Mouse (Mus musculus) liver, embryonic 15.5 days (tissue): ENCODE measurements around the gene Lrp6. TPM values are rescaled to one million over a fixed set of nuclear protein-coding genes. Genes with fewer than 3 reads are reported as not detected.
A peak's percentile ranks its signal among the peaks of the same experiment; 100 is the strongest.

Experiments used
- ATAC-seq: fragments of 200-750 bp; cut with Nextera tagmentation; 2 replicates; pipeline ENCODE4 v1.8.0; 2017; ENCODE audit warnings: moderate number of reproducible peaks, mild to moderate bottlenecking, moderate library complexity; ENCODE audit not compliant: insufficient read depth
- H3K27ac ChIP-seq: fragments of 300-500 bp; sonication (generic); replicated peaks from 2 replicates; pipeline ENCODE4 v1.5.1; 2015; ENCODE audit warnings: mild to moderate bottlenecking, inconsistent platforms
- H3K27me3 ChIP-seq: fragments of 300-500 bp; sonication (generic); 2 replicates; pipeline ENCODE4 v1.6.1; 2015; ENCODE audit warnings: mild to moderate bottlenecking, inconsistent platforms
- H3K36me3 ChIP-seq: fragments of 300-500 bp; sonication (generic); replicated peaks from 2 replicates; pipeline ENCODE4 v1.6.1; 2015; ENCODE audit warnings: moderate library complexity, mild to moderate bottlenecking, inconsistent platforms
- H3K4me1 ChIP-seq: fragments of 300-500 bp; sonication (generic); replicated peaks from 2 replicates; pipeline ENCODE4 v1.6.1; 2015; ENCODE audit warnings: inconsistent platforms
- H3K4me2 ChIP-seq: fragments of 300-500 bp; sonication (generic); 2 replicates; pipeline ENCODE4 v1.6.1; 2015; ENCODE audit warnings: moderate library complexity, mild to moderate bottlenecking, inconsistent platforms
- H3K4me3 ChIP-seq: fragments of 300-500 bp; sonication (generic); replicated peaks from 2 replicates; pipeline ENCODE4 v1.5.1; 2015; ENCODE audit warnings: mild to moderate bottlenecking, inconsistent platforms
- H3K9ac ChIP-seq: fragments of 300-500 bp; sonication (generic); 2 replicates; pipeline ENCODE4 v1.6.1; 2015; ENCODE audit warnings: moderate library complexity, mild to moderate bottlenecking, inconsistent platforms
- H3K9me3 ChIP-seq: fragments of 300-500 bp; sonication (generic); replicated peaks from 2 replicates; pipeline ENCODE4 v1.6.1; 2016; ENCODE audit warnings: inconsistent platforms
- WGBS: fragments of 180-500 bp; shearing (Covaris S2); methylation state at CpG from one replicate; pipeline ENCODE4 v1.1.7; 2015; ENCODE audit warnings: mixed read lengths; ENCODE audit not compliant: insufficient replicate concordance; 5-methylcytosine and 5-hydroxymethylcytosine counted together
- polyA plus RNA-seq: library from polyadenylated mRNA; unstranded; fragments of >200 nt; fragmentation: Nextera tagmentation; extraction: Ambion mirVana; gene quantifications from 2 replicates; pipeline ENCODE4 v1.2.1, GENCODE M21; 2015

The Lrp6 gene
- polyA plus RNA-seq, 1 experiment from 2014 or later: 7.2 TPM

DNA sequence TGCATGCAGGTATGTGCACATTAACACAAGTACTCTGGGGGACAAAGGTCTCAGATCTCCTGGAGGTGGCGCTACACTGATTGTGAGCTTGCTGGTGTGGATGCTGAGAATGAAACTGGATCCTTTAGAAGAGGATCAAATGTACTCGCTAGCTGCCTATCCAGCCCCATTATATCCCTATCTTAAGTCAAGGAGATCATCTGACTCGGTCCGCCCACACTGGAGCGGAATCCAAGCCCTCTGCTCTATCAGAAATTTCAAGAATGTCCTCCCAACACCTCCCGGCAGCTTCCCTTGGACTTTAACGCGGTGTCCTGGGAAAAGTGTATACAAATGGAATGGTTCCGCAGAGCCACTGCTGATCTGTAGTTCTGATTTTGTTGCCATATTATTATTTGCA is 77.1 kb downstream of the Lrp6 start:
- Histone ChIP-seq H3K27me3 (no peaks in the 10 kb centered on the region), H3K9me3 (no peaks in the 10 kb centered on the region), H3K4me3 (no peak overlapping the region), H3K27ac (no peak overlapping the region), H3K4me1 (no peaks in the 10 kb centered on the region), H3K4me2 (no peak overlapping the region), H3K36me3 (peaks cover 9% of the 10 kb centered on the region), H3K9ac (no peak overlapping the region)
- WGBS: 78% methylated on average over 9 of the region's 9 CpGs
- ATAC-seq: no peak

DNA sequence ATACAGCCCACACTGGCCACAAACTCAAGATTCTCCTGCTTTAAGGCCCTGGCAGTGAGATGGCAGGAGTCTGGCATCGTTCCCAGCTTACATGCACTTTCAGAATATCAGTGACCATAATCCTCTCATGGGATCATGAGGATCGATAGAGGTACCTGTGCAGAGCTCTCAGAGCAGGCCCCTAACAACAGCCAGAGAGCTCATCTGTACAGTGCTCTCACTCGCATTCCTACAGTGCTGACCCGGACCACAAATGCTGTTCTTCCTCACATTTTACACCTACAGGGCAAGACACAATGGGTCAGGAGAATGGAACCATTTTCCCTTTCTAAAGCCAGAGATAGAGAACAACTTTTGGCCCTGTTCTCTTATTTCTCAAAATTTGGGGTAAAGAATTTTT is 77.6 kb downstream of the Lrp6 start:
- Histone ChIP-seq H3K9me3 (no peaks in the 10 kb centered on the region), H3K27me3 (no peaks in the 10 kb centered on the region), H3K4me1 (no peaks in the 10 kb centered on the region), H3K4me3 (no peak overlapping the region), H3K27ac (no peak overlapping the region), H3K36me3 (peaks cover 13% of the 10 kb centered on the region), H3K9ac (no peak overlapping the region), H3K4me2 (no peak overlapping the region)
- 79% methylated on average over 4 of the region's 4 CpGs for WGBS
- ATAC-seq: no peak

DNA sequence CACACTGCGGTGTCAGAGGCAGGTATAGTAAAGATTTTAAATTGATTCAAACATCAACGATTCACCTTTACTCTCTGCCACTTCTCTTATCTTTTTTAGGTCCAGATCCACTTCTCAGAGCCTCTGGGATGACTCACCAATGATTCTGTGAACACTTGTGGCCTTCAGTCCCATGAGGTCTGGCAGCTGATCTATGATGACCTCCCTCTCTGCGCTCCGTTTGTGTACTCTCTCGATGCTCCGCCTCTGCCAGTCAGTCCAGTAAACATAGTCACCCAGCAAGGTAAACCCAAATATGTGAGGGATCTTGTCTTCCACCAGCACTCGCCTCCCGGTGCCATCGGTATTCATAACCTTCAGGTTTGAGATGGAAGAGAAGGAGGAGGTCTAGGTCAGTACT is 80.4 kb downstream of the Lrp6 start:
- ATAC-seq: no peak
- 72% methylated on average over 9 of the region's 9 CpGs for WGBS
- Histone ChIP-seq H3K9me3 (no peaks in the 10 kb centered on the region), H3K4me1 (no peaks in the 10 kb centered on the region), H3K36me3 (peaks cover 20% of the 10 kb centered on the region), H3K27me3 (no peaks in the 10 kb centered on the region), H3K27ac (no peak overlapping the region), H3K9ac (no peak overlapping the region), H3K4me3 (no peak overlapping the region), H3K4me2 (no peak overlapping the region)

- no peak overlapping the region for H3K27ac ChIP-seq
- H3K4me2 ChIP-seq: no peak overlapping the region
- H3K4me1 ChIP-seq: no peaks in the 10 kb centered on the region
- H3K9me3 ChIP-seq: no peaks in the 10 kb centered on the region
- no peak overlapping the region for H3K4me3 ChIP-seq
- H3K27me3 ChIP-seq: no peaks in the 10 kb centered on the region
- no peak overlapping the region for H3K9ac ChIP-seq
- no peak for ATAC-seq
- peaks cover 47% of the 10 kb centered on the region for H3K36me3 ChIP-seq
- WGBS: 85% methylated on average over 10 of the region's 10 CpGs
Observed at GRCm38 (mm10) chr6:134479481-134479880, 87.3 kb downstream of the Lrp6 start.

- peaks cover 8% of the 10 kb centered on the region for H3K4me1 ChIP-seq
- ATAC-seq: no peak
- peaks cover 28% of the 10 kb centered on the region for H3K36me3 ChIP-seq
- no peak overlapping the region for H3K27ac ChIP-seq
- H3K4me2 ChIP-seq: no peak overlapping the region
- no peak overlapping the region for H3K4me3 ChIP-seq
- no peaks in the 10 kb centered on the region for H3K9me3 ChIP-seq
- WGBS: 81% methylated on average over 7 of the region's 7 CpGs
- no peaks in the 10 kb centered on the region for H3K27me3 ChIP-seq
- H3K9ac ChIP-seq: no peak overlapping the region
Observed at GRCm38 (mm10) chr6:134473143-134473561, 93.6 kb downstream of the Lrp6 start.

GRCm38 (mm10) chr6:134470857-134471256 is 95.9 kb downstream of the Lrp6 start:
- H3K4me2 ChIP-seq: peak overlapping the region; percentile 37; the same call in 1 of the 2 replicates
- WGBS: 34% methylated on average over 14 of the region's 14 CpGs
- H3K27ac ChIP-seq: no peak overlapping the region
- H3K36me3 ChIP-seq: peaks cover 25% of the 10 kb centered on the region
- H3K27me3 ChIP-seq: no peaks in the 10 kb centered on the region
- no peak overlapping the region for H3K9ac ChIP-seq
- H3K9me3 ChIP-seq: no peaks in the 10 kb centered on the region
- ATAC-seq: peak; percentile 72
- no peak overlapping the region for H3K4me3 ChIP-seq
- peaks cover 8% of the 10 kb centered on the region for H3K4me1 ChIP-seq

GRCm38 (mm10) chr6:134469297-134469696 is 97.5 kb downstream of the Lrp6 start:
- ATAC-seq: no peak
- 83% methylated on average over 2 of the region's 2 CpGs for WGBS
- no peak overlapping the region for H3K4me2 ChIP-seq
- peaks cover 36% of the 10 kb centered on the region for H3K36me3 ChIP-seq
- no peak overlapping the region for H3K27ac ChIP-seq
- no peaks in the 10 kb centered on the region for H3K9me3 ChIP-seq
- H3K4me3 ChIP-seq: no peak overlapping the region
- no peak overlapping the region for H3K9ac ChIP-seq
- no peaks in the 10 kb centered on the region for H3K27me3 ChIP-seq
- peaks cover 8% of the 10 kb centered on the region for H3K4me1 ChIP-seq

DNA sequence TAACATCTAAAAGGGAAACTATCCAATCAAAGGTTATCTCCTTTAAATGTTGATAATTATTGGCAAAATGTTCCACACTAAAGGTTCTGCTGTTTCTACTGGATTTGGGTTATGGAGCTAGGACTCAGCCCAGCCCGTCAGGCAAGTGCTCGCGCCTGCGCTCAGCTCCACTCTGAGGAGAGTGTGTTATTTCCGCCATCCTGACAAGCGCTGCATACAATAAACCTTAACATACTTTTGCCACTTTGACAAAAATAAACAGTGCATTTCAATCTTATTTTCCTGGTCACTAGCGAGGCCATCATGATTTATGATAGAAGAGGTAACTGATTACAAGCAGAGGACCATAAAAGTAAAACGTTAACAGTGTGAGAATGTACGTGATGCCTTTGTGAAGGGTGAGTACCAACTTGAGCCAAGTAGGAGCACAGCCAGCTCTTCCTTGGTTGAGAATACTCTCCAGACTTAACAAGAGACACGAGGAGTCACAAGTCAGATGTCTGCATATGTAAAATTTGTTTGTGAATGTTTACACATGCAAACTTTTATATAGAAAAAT is 100.0 kb downstream of the Lrp6 start:
- Histone ChIP-seq H3K9me3 (no peaks in the 10 kb centered on the region), H3K4me2 (no peak overlapping the region), H3K4me1 (peaks cover 8% of the 10 kb centered on the region), H3K27me3 (no peaks in the 10 kb centered on the region), H3K27ac (no peak overlapping the region), H3K36me3 (peaks cover 46% of the 10 kb centered on the region), H3K4me3 (no peak overlapping the region), H3K9ac (no peak overlapping the region)
- 86% methylated on average over 10 of the region's 10 CpGs for WGBS
- no peak for ATAC-seq

DNA sequence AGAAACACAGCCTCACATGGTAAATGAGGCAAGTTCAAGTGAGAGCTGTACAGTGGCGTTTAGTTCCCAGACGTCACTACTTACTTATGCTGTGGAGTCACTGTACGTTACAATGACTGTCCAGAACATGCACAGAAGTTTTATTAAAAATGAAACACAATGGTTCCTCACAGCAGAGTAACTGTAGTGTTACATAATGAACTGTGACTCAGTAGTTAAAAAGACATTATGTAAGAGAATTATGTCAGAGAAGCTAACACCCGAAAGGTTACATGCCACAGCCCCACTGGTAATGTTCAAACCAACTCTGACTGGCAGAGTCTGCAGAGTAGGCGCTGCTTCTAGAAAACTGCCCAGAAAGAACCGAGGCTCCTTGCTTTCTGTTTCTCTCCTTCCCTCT is 105.6 kb downstream of the Lrp6 start:
- Histone ChIP-seq H3K4me3 (no peak overlapping the region), H3K4me2 (no peak overlapping the region), H3K4me1 (no peaks in the 10 kb centered on the region), H3K36me3 (peaks cover 71% of the 10 kb centered on the region), H3K27me3 (no peaks in the 10 kb centered on the region), H3K27ac (no peak overlapping the region), H3K9me3 (no peaks in the 10 kb centered on the region), H3K9ac (no peak overlapping the region)
- WGBS: 79% methylated on average over 6 of the region's 6 CpGs
- ATAC-seq: no peak

GRCm38 (mm10) chr6:134458376-134458775 is 108.4 kb downstream of the Lrp6 start:
- no peak overlapping the region for H3K9ac ChIP-seq
- WGBS: 77% methylated on average over 1 of the region's 1 CpGs

DNA sequence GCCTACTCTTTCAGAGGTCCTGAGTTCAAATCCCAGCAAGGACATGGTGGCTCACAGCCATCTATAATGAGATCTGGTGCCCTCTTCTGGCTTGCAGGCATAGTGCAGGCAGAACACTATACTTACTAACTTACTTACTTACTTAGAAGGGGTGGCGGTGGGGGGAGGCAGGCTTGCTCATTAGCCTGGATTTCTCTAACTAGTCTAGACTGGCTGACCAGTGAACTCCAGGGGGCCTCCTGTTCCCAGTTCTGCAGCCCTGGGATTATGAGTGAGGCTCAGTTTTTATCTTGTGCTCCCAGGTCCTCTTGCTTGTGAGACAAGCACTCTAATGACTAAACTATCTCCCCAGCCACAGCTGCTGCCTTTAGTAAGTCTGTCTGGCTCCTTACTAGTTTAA is 112.7 kb downstream of the Lrp6 start:
- Histone ChIP-seq H3K4me2 (no peak overlapping the region), H3K4me1 (no peaks in the 10 kb centered on the region), H3K9ac (no peak overlapping the region), H3K9me3 (no peaks in the 10 kb centered on the region), H3K27ac (no peak overlapping the region), H3K4me3 (no peak overlapping the region), H3K36me3 (peaks cover 88% of the 10 kb centered on the region), H3K27me3 (no peaks in the 10 kb centered on the region)
- WGBS: 90% methylated on average over 1 of the region's 1 CpGs
- ATAC-seq: peak; percentile 64

More at GRCm38 (mm10) chr6:134458376-134458775, 108.4 kb downstream of the Lrp6 start:
- Histone ChIP-seq H3K4me2 (no peak overlapping the region), H3K9me3 (no peaks in the 10 kb centered on the region), H3K27ac (no peak overlapping the region), H3K4me1 (no peaks in the 10 kb centered on the region), H3K4me3 (no peak overlapping the region), H3K36me3 (peaks cover 79% of the 10 kb centered on the region), H3K27me3 (no peaks in the 10 kb centered on the region)
- no peak for ATAC-seq

DNA sequence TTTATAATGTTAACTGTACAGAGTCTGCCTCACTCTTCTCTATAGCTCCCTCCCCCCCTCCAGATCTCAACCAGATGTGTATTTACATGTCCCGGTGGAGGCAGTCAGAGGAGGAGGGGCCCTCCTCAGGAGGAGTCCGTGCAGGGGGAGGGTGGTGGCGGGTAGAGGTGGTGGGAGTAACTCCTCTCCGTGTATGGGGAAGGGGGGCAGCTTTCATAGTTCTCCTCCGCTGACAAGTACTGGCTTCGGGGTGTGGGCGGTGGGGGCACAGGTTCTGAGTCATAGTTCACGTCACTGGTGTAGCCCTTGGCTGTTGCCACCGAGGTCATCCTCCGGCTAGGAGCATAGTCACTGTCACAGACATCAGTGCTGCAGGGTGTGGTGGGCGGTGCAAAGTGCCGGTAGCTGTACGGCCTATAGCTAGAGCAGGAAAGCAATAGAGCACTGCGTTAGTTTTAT is 116.1 kb downstream of the Lrp6 start:
- 72% methylated on average over 14 of the region's 14 CpGs for WGBS
- Histone ChIP-seq H3K9me3 (no peaks in the 10 kb centered on the region), H3K27me3 (no peaks in the 10 kb centered on the region), H3K4me1 (no peaks in the 10 kb centered on the region), H3K4me3 (no peak overlapping the region), H3K27ac (no peak overlapping the region), H3K9ac (no peak overlapping the region), H3K4me2 (no peak overlapping the region), H3K36me3 (peaks cover 66% of the 10 kb centered on the region)
- ATAC-seq: no peak
